Mouse (Mus musculus) liver, embryonic 14.5 days (tissue): ENCODE measurements around the gene Tnxb.

Experiments
- CTCF ChIP-seq: IDR thresholded peaks from 2 replicates; pipeline ENCODE4 v1.5.1; 2016; ENCODE audit warnings: antibody characterized with exemption, low read depth, control low read depth
- EP300 ChIP-seq: IDR thresholded peaks from 2 replicates; pipeline ENCODE4 v1.6.1; 2016; ENCODE audit warnings: antibody characterized with exemption, low read depth

DNA sequence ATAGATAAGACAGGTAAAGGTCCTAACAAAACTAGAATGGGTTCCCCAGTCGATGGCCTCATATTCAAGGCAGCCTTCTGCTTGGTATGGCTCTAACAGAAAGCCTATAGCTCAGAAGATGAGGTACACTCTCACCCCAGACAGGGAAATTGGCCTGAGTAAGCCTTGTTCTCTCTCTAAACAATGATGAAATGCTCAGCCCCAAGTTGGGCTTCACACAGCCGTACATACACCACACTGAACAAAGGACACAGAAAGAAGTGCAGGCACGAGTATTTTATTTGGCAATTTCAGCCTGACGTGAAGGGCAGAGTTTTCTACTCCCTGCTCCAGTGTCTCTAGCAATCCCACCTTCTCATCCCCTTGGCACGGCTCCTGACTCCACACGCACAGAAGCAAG is 73.9 kb downstream of the Tnxb start:
- TF ChIP-seq CTCF (no peak), EP300 (no peak)
